Mouse (Mus musculus): ENCODE data around the gene Aldob.

DNA sequence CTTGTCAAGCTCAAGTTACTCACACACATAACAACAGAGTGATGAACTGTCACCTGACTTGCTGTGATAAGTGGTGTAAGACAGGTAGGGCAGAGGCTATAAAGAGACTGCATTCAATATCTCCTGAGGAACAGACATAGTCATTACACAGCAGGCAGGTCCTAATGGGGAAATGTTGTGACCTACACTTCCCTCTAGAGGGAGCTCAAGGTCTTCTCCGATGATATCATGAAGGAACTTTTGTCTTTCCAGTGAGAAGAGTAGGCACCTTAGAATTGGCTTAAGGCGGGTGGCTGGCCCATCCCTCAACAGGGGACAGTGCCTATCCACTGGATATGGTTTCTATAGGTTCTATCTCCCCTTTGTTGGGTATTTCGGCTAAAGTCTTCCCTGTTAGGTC lies 18.3 kb upstream of the Aldob start:
- TF ChIP-seq POLR2A (IDR thresholded peaks at IDR 0.05; ENCODE audit: extremely low read depth, insufficient read depth, low read length), result no peak
- TF ChIP-seq CTCF (IDR thresholded peaks at IDR 0.05; ENCODE audit: extremely low read depth, insufficient read depth, low read length), result peak; percentile 85
